Mouse (Mus musculus): ENCODE results near the gene Smarcc2. TPM values are rescaled to one million over a fixed set of nuclear protein-coding genes. Genes with fewer than 3 reads are reported as not detected.

Gene Smarcc2
- polyA plus RNA-seq, 1 experiment from 2014 or later, result 93.6 TPM

GRCm38 (mm10) chr10:128516677-128517076 lies 57.6 kb downstream of the Smarcc2 start:
- Histone ChIP-seq H3K9me3 (replicated peaks) (no peaks in the 10 kb centered on the region), H3K4me2 (replicated peaks) (no peak overlapping the region), H3K4me1 (0 out of 2 replicates have a peak, but pooled peaks cover 4% of the 10 kb centered on the region), H3K9ac (no peak overlapping the region), H3K36me3 (peaks cover 82% of the 10 kb centered on the region), H3K27ac (replicated peaks) (no peak overlapping the region), H3K4me3 (replicated peaks) (no peak overlapping the region), H3K27me3 (peaks cover 12% of the 10 kb centered on the region)
- 33% methylated on average over 6 of the region's 6 CpGs for WGBS
- ATAC-seq (ENCODE audit: insufficient number of reproducible peaks, low FRiP score, low TSS enrichment, low read depth), result no peak

GRCm38 (mm10) chr10:128518833-128519232 lies 59.8 kb downstream of the Smarcc2 start:
- 64% methylated on average over 7 of the region's 7 CpGs for WGBS
- H3K9ac ChIP-seq, result no peak overlapping the region
- no peak overlapping the region for H3K4me3 ChIP-seq (replicated peaks)
- no peaks in the 10 kb centered on the region for H3K9me3 ChIP-seq (replicated peaks)
- no peak overlapping the region for H3K27ac ChIP-seq (replicated peaks)
- peaks cover 70% of the 10 kb centered on the region for H3K36me3 ChIP-seq
- H3K4me2 ChIP-seq (replicated peaks), result no peak overlapping the region
- peaks cover 4% of the 10 kb centered on the region; the same call in 1 of the 2 replicates for H3K4me1 ChIP-seq
- no peak for ATAC-seq (ENCODE audit: insufficient number of reproducible peaks, low FRiP score, low TSS enrichment, low read depth)
- peaks cover 12% of the 10 kb centered on the region for H3K27me3 ChIP-seq

- Histone ChIP-seq H3K27ac (replicated peaks) (no peak overlapping the region), H3K4me1 (peaks cover 13% of the 10 kb centered on the region), H3K36me3 (peaks cover 57% of the 10 kb centered on the region), H3K9ac (no peak overlapping the region), H3K9me3 (replicated peaks) (no peaks in the 10 kb centered on the region), H3K4me3 (replicated peaks) (no peak overlapping the region), H3K27me3 (peaks cover 12% of the 10 kb centered on the region), H3K4me2 (replicated peaks) (no peak overlapping the region)
- ATAC-seq (ENCODE audit: insufficient number of reproducible peaks, low FRiP score, low TSS enrichment, low read depth), result no peak
- WGBS, result 81% methylated on average over 16 of the region's 16 CpGs
These were observed 61.5 kb downstream of the Smarcc2 start for GRCm38 (mm10) chr10:128520591-128520990.

- peaks cover 45% of the 10 kb centered on the region for H3K36me3 ChIP-seq
- peaks cover 17% of the 10 kb centered on the region for H3K4me1 ChIP-seq
- H3K4me2 ChIP-seq (replicated peaks), result no peak overlapping the region
- no peaks in the 10 kb centered on the region for H3K9me3 ChIP-seq (replicated peaks)
- H3K4me3 ChIP-seq (replicated peaks), result no peak overlapping the region
- no peak for ATAC-seq (ENCODE audit: insufficient number of reproducible peaks, low FRiP score, low TSS enrichment, low read depth)
- H3K27ac ChIP-seq (replicated peaks), result no peak overlapping the region
- WGBS, result 77% methylated on average over 6 of the region's 6 CpGs
- H3K27me3 ChIP-seq, result peaks cover 7% of the 10 kb centered on the region
- H3K9ac ChIP-seq, result no peak overlapping the region
These were observed 63.3 kb downstream of the Smarcc2 start for GRCm38 (mm10) chr10:128522351-128522750.

GRCm38 (mm10) chr10:128524111-128524731 lies 65.2 kb downstream of the Smarcc2 start:
- H3K27ac ChIP-seq (replicated peaks), result peak overlapping the region; percentile 91
- peak overlapping the region; percentile 90 for H3K4me3 ChIP-seq (replicated peaks)
- H3K9ac ChIP-seq, result peak overlapping the region; percentile 79; the same call in 1 of the 2 replicates
- WGBS, result 16% methylated on average over 11 of the region's 11 CpGs
- H3K4me1 ChIP-seq, result peaks cover 15% of the 10 kb centered on the region
- ATAC-seq (ENCODE audit: insufficient number of reproducible peaks, low FRiP score, low TSS enrichment, low read depth), result no peak
- H3K27me3 ChIP-seq, result no peaks in the 10 kb centered on the region; the same call in none of the 2 replicates
- H3K4me2 ChIP-seq (replicated peaks), result peak overlapping the region; percentile 98
- H3K9me3 ChIP-seq (replicated peaks), result no peaks in the 10 kb centered on the region
- peaks cover 30% of the 10 kb centered on the region for H3K36me3 ChIP-seq

GRCm38 (mm10) chr10:128524732-128525662 lies 65.9 kb downstream of the Smarcc2 start:
- Histone ChIP-seq H3K27me3 (no peaks in the 10 kb centered on the region; the same call in none of the 2 replicates), H3K36me3 (peaks cover 23% of the 10 kb centered on the region), H3K27ac (replicated peaks) (peak overlapping the region; percentile 91), H3K4me2 (replicated peaks) (peak overlapping the region; percentile 98), H3K4me3 (replicated peaks) (peak overlapping the region; percentile 90), H3K4me1 (peaks cover 15% of the 10 kb centered on the region), H3K9ac (peak overlapping the region; percentile 79), H3K9me3 (replicated peaks) (no peaks in the 10 kb centered on the region)
- under 1% methylated on average over 58 of the region's 58 CpGs for WGBS
- peak; percentile 4; the same call in 1 of the 2 replicates for ATAC-seq (ENCODE audit: insufficient number of reproducible peaks, low FRiP score, low TSS enrichment, low read depth)

- H3K27ac ChIP-seq (replicated peaks), result peak within 1 kb of the TSS; percentile 91
- H3K4me3 ChIP-seq (replicated peaks), result peak within 1 kb of the TSS; percentile 90
- peak; percentile 97 for ATAC-seq (ENCODE audit: insufficient number of reproducible peaks, low FRiP score, low TSS enrichment, low read depth)
- H3K4me2 ChIP-seq (replicated peaks), result peak within 1 kb of the TSS; percentile 98
- H3K9ac ChIP-seq, result peak within 1 kb of the TSS; percentile 79
- H3K36me3 ChIP-seq, result peaks cover 15% of the 10 kb centered on the region
- under 1% methylated on average over 37 of the region's 37 CpGs for WGBS
- peaks cover 15% of the 10 kb centered on the region for H3K4me1 ChIP-seq
- no peaks in the 10 kb centered on the region for H3K9me3 ChIP-seq (replicated peaks)
- no peaks in the 10 kb centered on the region; the same call in none of the 2 replicates for H3K27me3 ChIP-seq
These were observed 66.7 kb downstream of the Smarcc2 start, which contains the start of gene Esyt1 for GRCm38 (mm10) chr10:128525671-128526308. Esyt1 (minus strand) TSS chr10:128525871.

GRCm38 (mm10) chr10:128526366-128527356 lies 67.6 kb downstream of the Smarcc2 start:
- H3K27ac ChIP-seq (replicated peaks), result peak overlapping the region; percentile 91
- H3K4me1 ChIP-seq, result peaks cover 15% of the 10 kb centered on the region
- H3K36me3 ChIP-seq, result peaks cover 6% of the 10 kb centered on the region; the same call in 1 of the 2 replicates
- no peak for ATAC-seq (ENCODE audit: insufficient number of reproducible peaks, low FRiP score, low TSS enrichment, low read depth)
- peak overlapping the region; percentile 98 for H3K4me2 ChIP-seq (replicated peaks)
- 25% methylated on average over 28 of the region's 28 CpGs for WGBS
- H3K9me3 ChIP-seq (replicated peaks), result no peaks in the 10 kb centered on the region
- H3K9ac ChIP-seq, result peak overlapping the region; percentile 12; the same call in 1 of the 2 replicates
- H3K27me3 ChIP-seq, result no peaks in the 10 kb centered on the region; the same call in none of the 2 replicates
- H3K4me3 ChIP-seq (replicated peaks), result peak overlapping the region; percentile 90

- no peak for ATAC-seq (ENCODE audit: insufficient number of reproducible peaks, low FRiP score, low TSS enrichment, low read depth)
- no peak overlapping the region for H3K9ac ChIP-seq
- WGBS, result 84% methylated on average over 2 of the region's 2 CpGs
These were observed 76.2 kb downstream of the Smarcc2 start for GRCm38 (mm10) chr10:128535206-128535605.

More at GRCm38 (mm10) chr10:128535206-128535605, 76.2 kb downstream of the Smarcc2 start:
- Histone ChIP-seq H3K36me3 (no peaks in the 10 kb centered on the region), H3K27ac (replicated peaks) (no peak overlapping the region), H3K27me3 (no peaks in the 10 kb centered on the region), H3K4me3 (replicated peaks) (no peak overlapping the region), H3K9me3 (replicated peaks) (no peaks in the 10 kb centered on the region), H3K4me1 (peaks cover 10% of the 10 kb centered on the region; the same call in 1 of the 2 replicates), H3K4me2 (replicated peaks) (no peak overlapping the region)

Data from embryonic facial prominence, embryonic 15.5 days (tissue).